Mouse (Mus musculus) retina, embryonic 14.5 days (tissue): ENCODE measurements around the gene Shisa2.

Experiments used
- DNase-seq: peaks from one replicate; pipeline ENCODE4 v3.0.0-alpha.2; 2015; ENCODE audit warnings: low spot score

Gene Shisa2

GRCm38 (mm10) chr14:59630096-59630495 lies 5.0 kb downstream of the Shisa2 start:
- DNase-seq, result no peak

GRCm38 (mm10) chr14:59632067-59632466 lies 7.0 kb downstream of the Shisa2 start:
- DNase-seq, result no peak

DNA sequence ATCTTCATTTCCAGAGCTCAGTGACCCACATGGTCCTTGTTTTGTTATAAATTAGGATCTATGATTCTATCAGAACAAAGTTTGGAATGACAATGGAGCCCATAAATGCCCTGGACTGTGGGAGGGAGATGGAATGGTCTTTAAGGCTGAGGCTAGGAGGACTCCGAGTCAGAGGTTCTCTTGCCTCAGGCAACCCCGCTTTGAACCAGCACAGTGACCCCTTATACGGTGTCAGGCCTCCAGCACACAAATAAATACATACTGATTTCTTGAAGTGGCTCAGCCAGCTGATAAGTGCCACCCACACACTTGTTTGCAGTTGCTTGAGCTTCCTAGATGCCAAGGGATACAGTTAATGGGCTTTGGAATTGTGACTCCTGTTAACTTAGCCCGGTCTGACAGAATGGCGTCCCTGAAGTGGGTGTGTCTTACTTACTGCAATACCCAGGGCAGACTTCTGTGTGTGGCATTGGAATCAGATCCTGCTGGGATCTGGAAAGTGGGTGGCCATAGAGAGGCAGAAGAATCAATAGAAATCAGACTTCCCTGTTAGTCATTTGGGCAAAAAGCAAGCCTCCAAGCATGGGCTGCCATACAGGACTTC lies 8.3 kb downstream of the Shisa2 start:
- no peak for DNase-seq

DNA sequence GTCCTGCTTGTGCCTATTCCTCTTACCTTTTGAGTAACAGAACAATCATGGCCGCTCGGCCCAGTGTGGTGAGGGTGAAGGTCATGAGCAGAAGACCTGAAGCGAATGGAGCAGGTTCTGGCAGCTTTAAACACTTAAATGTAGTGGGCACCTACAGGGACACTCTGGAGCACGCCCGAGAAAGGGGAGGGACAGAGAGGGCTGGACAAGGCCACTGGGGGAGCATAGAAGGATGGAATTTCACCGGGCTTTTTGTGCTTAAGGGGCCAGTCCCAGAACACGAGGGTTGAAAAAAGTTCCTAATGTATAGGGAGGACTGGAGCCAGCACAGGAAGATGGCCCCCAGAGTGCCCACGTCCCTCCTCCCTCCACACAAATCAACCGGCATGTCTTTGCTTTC lies 8.9 kb downstream of the Shisa2 start:
- DNase-seq, result no peak

DNA sequence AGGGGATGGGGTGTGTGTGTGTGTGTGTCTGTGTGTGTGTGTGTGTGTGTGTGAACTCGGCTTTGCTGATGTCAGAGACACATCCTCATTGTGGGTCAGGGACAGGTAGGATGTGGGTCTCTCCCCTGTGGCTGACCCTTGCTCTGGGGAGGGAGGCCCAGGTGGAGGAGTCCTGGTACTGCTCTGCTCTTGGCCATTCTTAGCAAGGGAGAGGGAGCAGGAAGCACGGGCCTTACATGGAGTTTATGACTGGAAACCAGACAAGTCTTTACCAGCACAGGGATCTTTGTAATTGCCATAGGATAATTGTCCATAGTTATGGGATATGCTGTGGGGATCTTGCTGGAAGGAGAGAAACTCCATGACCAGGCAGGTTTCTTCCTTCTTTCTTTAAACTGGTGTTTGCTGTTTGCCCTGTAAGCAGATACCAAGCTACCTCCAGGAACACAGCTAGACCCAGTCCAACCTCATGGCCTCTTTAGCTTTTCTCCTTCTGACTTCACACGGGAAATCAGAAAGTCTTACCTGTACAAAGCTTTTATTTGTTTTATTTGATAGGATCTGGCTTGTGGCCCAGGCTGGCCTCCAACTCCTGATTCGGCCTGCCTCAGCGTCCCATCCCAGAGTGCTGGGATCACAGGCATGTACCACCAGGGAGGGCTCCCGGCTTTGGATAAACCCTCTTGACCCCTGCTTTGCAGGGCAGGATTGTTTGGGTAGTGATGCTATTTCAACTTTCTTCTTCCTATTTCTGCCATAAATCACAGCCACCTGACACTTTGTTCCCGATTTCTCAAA lies 14.0 kb downstream of the Shisa2 start:
- DNase-seq, result no peak

- peak; percentile 60 for DNase-seq
Observed at GRCm38 (mm10) chr14:59641856-59642255, 16.7 kb downstream of the Shisa2 start.

DNA sequence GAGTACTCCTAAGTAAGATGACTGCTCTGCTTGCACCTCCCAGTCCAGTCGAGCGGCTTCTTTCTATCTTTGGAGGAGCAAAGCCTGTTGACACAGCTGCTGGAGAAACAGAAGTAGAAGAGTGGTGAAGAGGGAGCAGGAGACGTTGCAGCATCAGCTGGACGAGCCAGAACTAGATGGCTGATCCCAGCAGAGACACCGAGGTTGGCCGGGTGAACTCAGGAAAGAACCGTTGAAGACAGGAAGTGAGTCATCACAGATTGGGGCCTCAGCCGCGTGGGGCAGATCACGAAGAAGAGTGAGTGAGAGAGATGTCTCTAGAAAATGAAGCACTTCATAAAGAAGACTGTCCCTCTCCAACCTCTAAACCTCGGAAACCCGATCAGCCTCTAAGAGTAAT lies 18.5 kb downstream of the Shisa2 start:
- DNase-seq, result no peak

GRCm38 (mm10) chr14:59644166-59644565 lies 19.1 kb downstream of the Shisa2 start:
- DNase-seq, result no peak

- DNase-seq, result no peak
Observed at GRCm38 (mm10) chr14:59644896-59645295, 19.8 kb downstream of the Shisa2 start.

GRCm38 (mm10) chr14:59646826-59647697 lies 22.0 kb downstream of the Shisa2 start:
- DNase-seq, result no peak

GRCm38 (mm10) chr14:59648611-59649010 lies 23.5 kb downstream of the Shisa2 start:
- DNase-seq, result no peak

DNA sequence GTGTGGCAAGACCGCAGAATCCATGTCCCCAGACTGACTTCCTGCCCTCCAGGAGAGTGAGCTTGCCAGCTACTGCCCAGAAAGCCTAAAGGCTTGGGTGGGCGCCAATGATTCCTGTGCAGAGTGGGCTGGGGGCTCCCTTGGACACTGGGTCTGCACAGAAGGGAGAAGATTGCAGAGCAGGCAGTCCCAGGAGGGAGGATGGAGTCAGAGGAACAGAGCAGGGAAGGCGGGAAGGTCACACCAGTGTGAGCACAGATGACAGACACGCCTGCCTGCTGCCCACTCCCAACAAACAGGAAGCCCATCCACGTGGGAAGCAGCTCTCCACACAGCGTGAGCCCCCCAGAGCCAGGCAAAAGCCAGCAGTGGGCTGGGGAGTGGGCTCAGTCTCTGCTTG lies 24.2 kb downstream of the Shisa2 start:
- DNase-seq, result no peak

DNA sequence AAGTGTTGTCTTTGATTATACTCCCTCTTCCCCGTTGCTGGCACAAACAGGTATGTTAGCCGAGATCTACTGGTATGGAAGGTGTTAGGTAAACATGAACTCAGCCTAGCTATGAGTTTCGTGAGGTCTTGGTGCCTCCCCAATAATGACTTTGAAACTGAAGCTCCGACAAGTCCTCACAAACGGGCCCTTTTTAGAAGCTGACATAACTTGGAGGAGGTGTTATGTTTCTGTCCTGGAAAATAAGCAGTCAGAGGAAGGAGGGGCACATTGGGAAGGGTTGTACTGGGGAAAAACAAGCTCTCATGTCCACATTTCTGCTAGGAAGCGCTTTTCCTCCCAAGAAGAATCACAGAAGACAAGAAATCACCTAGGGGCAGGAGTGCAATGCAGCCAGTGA lies 31.5 kb downstream of the Shisa2 start:
- DNase-seq, result no peak

GRCm38 (mm10) chr14:59657098-59657497 lies 32.0 kb downstream of the Shisa2 start:
- no peak for DNase-seq

DNA sequence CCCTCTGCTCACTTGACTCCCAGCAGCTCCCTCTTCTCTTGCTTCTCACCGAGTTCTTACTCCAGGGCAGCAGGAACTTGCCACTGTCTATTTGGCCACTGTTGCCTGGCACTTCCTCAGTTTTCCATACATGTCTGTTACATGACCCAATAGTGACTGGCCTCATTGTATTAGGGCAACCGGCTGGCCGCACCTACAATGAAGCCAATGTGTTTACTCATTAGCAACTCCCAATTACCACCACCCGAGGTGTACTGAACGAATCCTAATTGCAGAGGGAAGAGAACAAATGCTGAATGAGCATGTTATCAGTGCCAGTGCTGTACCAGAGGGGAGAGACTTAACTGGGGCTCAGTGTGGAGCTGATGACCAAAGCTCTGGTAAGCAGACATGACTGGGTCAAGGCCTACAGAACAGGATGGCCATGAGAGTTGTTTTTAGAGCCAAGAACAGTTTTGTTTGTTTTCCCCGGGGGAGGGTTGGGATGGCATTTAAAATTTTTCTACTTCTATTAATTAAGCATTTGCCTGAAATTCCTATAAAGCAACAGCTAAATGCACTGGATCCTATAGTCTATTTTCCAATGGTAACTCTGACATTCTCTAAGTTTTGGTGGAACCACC lies 47.9 kb downstream of the Shisa2 start:
- peak; percentile 55 for DNase-seq

GRCm38 (mm10) chr14:59674556-59674955 lies 49.4 kb downstream of the Shisa2 start:
- DNase-seq, result no peak

- no peak for DNase-seq
Observed at GRCm38 (mm10) chr14:59675330-59675729, 50.2 kb downstream of the Shisa2 start.

DNA sequence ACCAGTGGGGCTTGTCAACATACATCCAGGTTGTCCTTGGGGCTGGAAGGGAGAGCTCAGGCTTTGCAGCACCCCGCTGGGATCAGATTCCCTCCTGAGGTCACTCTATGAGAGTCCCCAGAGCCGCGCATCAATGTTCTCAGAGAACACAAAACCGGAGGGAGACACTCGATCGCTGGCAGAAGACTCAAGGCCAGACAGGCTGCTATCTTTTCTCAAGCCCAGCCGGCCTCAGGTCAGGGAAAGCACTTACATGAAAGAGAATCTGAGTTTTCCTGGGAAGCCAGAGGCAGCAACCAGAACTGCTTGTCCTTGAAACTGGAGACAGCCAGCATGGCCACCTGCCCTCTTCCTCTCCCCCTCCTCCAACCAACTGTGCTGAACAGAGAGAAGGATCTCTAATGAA lies 52.5 kb downstream of the Shisa2 start:
- no peak for DNase-seq
